Comparison of ENCODE assay signal across 9 mouse cellular contexts in the genomic region with DNA sequence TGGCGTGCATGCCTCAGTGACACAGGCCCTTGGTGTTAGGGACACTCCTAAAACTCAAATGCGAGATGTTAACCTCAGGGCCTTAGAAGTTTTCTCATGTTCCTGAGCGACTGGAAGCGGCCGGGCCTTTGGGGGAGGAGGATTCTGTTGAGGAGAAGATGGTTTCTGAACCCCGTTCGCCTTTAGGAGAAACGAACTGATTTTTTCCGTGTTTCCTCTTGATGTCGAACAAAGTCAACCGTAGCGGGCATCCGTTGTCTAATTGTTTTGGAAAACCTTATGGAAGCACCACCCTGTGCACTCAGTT. TPM values are rescaled to one million over a fixed set of nuclear protein-coding genes. Genes with fewer than 3 reads are reported as not detected.
DNase-seq lines count a peak whose midpoint lies in the region; ATAC-seq and TF ChIP-seq lines count a peak whose summit lies in the region.
"Had no signal": no experiment of that assay in that cellular context is flagged by ENCODE, and none has a peak within 500 bp of the region (broad histone marks: within the 10 kb centered on the region; RNA-seq: fewer than 3 reads in every experiment).

No protein-coding gene starts in this region.

- peak overlapping the region; percentile 75 for H3K4me2 ChIP-seq in kidney, embryonic 15.5 days
- H3K4me2 ChIP-seq in hindbrain, postnatal 0 days (ENCODE audit: low read depth, low read length), result peak overlapping the region; percentile 74
- peak overlapping the region; percentile 71 for H3K4me2 ChIP-seq in midbrain, embryonic 16.5 days (ENCODE audit: low read length)

- no peak for DNase-seq in kidney, adult 18-20 months
- no peak for DNase-seq in hindbrain, postnatal 0 days (ENCODE audit: low spot score)
- DNase-seq in frontal cortex, adult 2 months (ENCODE audit: extremely low spot score in 1 of 2, low spot score in 1 of 2), result no peak
- DNase-seq in frontal cortex, postnatal 14 days (ENCODE audit: low spot score in 2 of 2), result no peak
- no peak for DNase-seq in thymus, postnatal 4 days

- peak overlapping the region; percentile 99 for H3K4me3 ChIP-seq in kidney, embryonic 15.5 days (replicated peaks)
- H3K4me3 ChIP-seq in brown adipose tissue, adult 24 weeks (ENCODE audit: insufficient read depth, low read depth, low read length), result peak overlapping the region; percentile 96
- peak overlapping the region; percentile 95 for H3K4me3 ChIP-seq in hindbrain, postnatal 0 days (ENCODE audit: low read length)
- peak overlapping the region; percentile 97 for H3K4me3 ChIP-seq in midbrain, embryonic 16.5 days (ENCODE audit: low read depth, low read length)

- no peaks in the 10 kb centered on the region for H3K36me3 ChIP-seq in kidney, embryonic 15.5 days
- H3K36me3 ChIP-seq in hindbrain, postnatal 0 days (ENCODE audit: insufficient read depth, low read length), result no peaks in the 10 kb centered on the region
- no peaks in the 10 kb centered on the region for H3K36me3 ChIP-seq in midbrain, embryonic 16.5 days (ENCODE audit: control insufficient read depth, insufficient read depth, low read length)

- peak overlapping the region; percentile 94 for H3K27ac ChIP-seq in kidney, embryonic 15.5 days
- H3K27ac ChIP-seq in brown adipose tissue, adult 24 weeks (replicated peaks; ENCODE audit: low read depth, low read length), result peak overlapping the region; percentile 95
- peak overlapping the region; percentile 86 for H3K27ac ChIP-seq in hindbrain, postnatal 0 days
- H3K27ac ChIP-seq in midbrain, embryonic 16.5 days (ENCODE audit: low read length), result peak overlapping the region; percentile 92

- TF ChIP-seq CTCF in hindbrain, postnatal 0 days (IDR thresholded peaks at IDR 0.05; ENCODE audit: low read depth), result no peak

- peaks cover 2% of the 10 kb centered on the region; the same call in 1 of the 2 replicates for H3K27me3 ChIP-seq in kidney, embryonic 15.5 days
- no peaks in the 10 kb centered on the region for H3K27me3 ChIP-seq in hindbrain, postnatal 0 days (ENCODE audit: insufficient read depth, low read length)
- no peaks in the 10 kb centered on the region for H3K27me3 ChIP-seq in midbrain, embryonic 16.5 days (ENCODE audit: control insufficient read depth, insufficient read depth, low read depth, low read length)

- peak overlapping the region; percentile 86 for H3K9ac ChIP-seq in kidney, embryonic 15.5 days
- H3K9ac ChIP-seq in hindbrain, postnatal 0 days (replicated peaks; ENCODE audit: low read length), result peak overlapping the region; percentile 70
- H3K9ac ChIP-seq in midbrain, embryonic 16.5 days (ENCODE audit: low read depth, low read length), result peak overlapping the region; percentile 90

- no peak for ATAC-seq in kidney, embryonic 15.5 days (replicated peaks; ENCODE audit: low FRiP score)
- no peak for ATAC-seq in hindbrain, postnatal 0 days
- no peak for ATAC-seq in midbrain, embryonic 16.5 days

- WGBS in kidney, embryonic 15.5 days, result 1% methylated on average over 13 of the region's 13 CpGs
- 3% methylated on average over 13 of the region's 13 CpGs for WGBS in hindbrain, postnatal 0 days
- under 1% methylated on average over 13 of the region's 13 CpGs for WGBS in midbrain, embryonic 16.5 days

- H3K4me1 ChIP-seq in kidney, embryonic 15.5 days, result peaks cover 15% of the 10 kb centered on the region
- no peaks in the 10 kb centered on the region; the same call in 1 of the 2 replicates for H3K4me1 ChIP-seq in brown adipose tissue, adult 24 weeks (ENCODE audit: control insufficient read depth, insufficient read depth, insufficient read length, low read length)
- H3K4me1 ChIP-seq in hindbrain, postnatal 0 days (ENCODE audit: insufficient read depth, low read length), result peaks cover 5% of the 10 kb centered on the region
- peaks cover 16% of the 10 kb centered on the region for H3K4me1 ChIP-seq in midbrain, embryonic 16.5 days (ENCODE audit: control insufficient read depth, insufficient read depth, low read length)

- H3K9me3 ChIP-seq in kidney, embryonic 15.5 days (replicated peaks), result no peaks in the 10 kb centered on the region
- H3K9me3 ChIP-seq in hindbrain, postnatal 0 days (ENCODE audit: low read length), result no peaks in the 10 kb centered on the region
- H3K9me3 ChIP-seq in midbrain, embryonic 16.5 days (replicated peaks; ENCODE audit: control insufficient read depth, low read length, poor library complexity, severe bottlenecking), result no peaks in the 10 kb centered on the region

RNA-seq across cellular contexts. Expression of a gene that starts 1.1 kb away (rescaled TPM):
- polyA plus RNA-seq in kidney, embryonic 15.5 days (2015; fragmentation: Nextera tagmentation; extraction: Ambion mirVana), result 145 and 160 TPM in 2 replicates
- 41.1 and 66.3 TPM in 2 replicates for polyA plus RNA-seq in brown adipose tissue, adult 24 weeks (2012; ENCODE audit: insufficient read depth, insufficient read length, missing spikeins)
- 9.9 and 11.3 TPM in 2 replicates for total RNA-seq in hindbrain, postnatal 0 days (2014; rRNA removed)
- polyA plus RNA-seq in hindbrain, postnatal 0 days (2015; fragmentation: Nextera tagmentation; extraction: Ambion mirVana), result 125 and 139 TPM in 2 replicates
- polyA plus RNA-seq in midbrain, embryonic 16.5 days (2015; fragmentation: Nextera tagmentation; extraction: Ambion mirVana), result 135 and 147 TPM in 2 replicates
- 25.0 and 27.3 TPM in 2 replicates for polyA plus RNA-seq in frontal cortex, adult 2 months (2012; rRNA removed)

RNA-seq across cellular contexts. Expression of a gene that starts 10.2 kb away (rescaled TPM):
- 11.8 and 13.7 TPM in 2 replicates for polyA plus RNA-seq in kidney, embryonic 15.5 days (2015; fragmentation: Nextera tagmentation; extraction: Ambion mirVana)
- 24.0 and 34.9 TPM in 2 replicates for polyA plus RNA-seq in brown adipose tissue, adult 24 weeks (2012; ENCODE audit: insufficient read depth, insufficient read length, missing spikeins)
- 17.1 and 18.1 TPM in 2 replicates for total RNA-seq in hindbrain, postnatal 0 days (2014; rRNA removed)
- polyA plus RNA-seq in hindbrain, postnatal 0 days (2015; fragmentation: Nextera tagmentation; extraction: Ambion mirVana), result 10.8 and 12.3 TPM in 2 replicates
- polyA plus RNA-seq in midbrain, embryonic 16.5 days (2015; fragmentation: Nextera tagmentation; extraction: Ambion mirVana), result 18.0 and 18.2 TPM in 2 replicates
- polyA plus RNA-seq in frontal cortex, adult 2 months (2012; rRNA removed), result 14.7 and 15.1 TPM in 2 replicates

RNA-seq across cellular contexts. Expression of a gene that starts 53.6 kb away (rescaled TPM):
- 2.5 and 3.7 TPM in 2 replicates for polyA plus RNA-seq in kidney, embryonic 15.5 days (2015; fragmentation: Nextera tagmentation; extraction: Ambion mirVana)
- polyA plus RNA-seq in brown adipose tissue, adult 24 weeks (2012; ENCODE audit: insufficient read depth, insufficient read length, missing spikeins), result 6.1 and 12.2 TPM in 2 replicates
- 1.3 TPM in 1 of 2 replicates, not detected in the other for total RNA-seq in hindbrain, postnatal 0 days (2014; rRNA removed)
- 0.05 and 0.09 TPM in 2 replicates for polyA plus RNA-seq in hindbrain, postnatal 0 days (2015; fragmentation: Nextera tagmentation; extraction: Ambion mirVana)
- polyA plus RNA-seq in midbrain, embryonic 16.5 days (2015; fragmentation: Nextera tagmentation; extraction: Ambion mirVana), result 0.12 and 0.23 TPM in 2 replicates
- polyA plus RNA-seq in frontal cortex, adult 2 months (2012; rRNA removed), result 0.34 and 0.42 TPM in 2 replicates
- total RNA-seq: neutrophil, adult 5-6 weeks had no signal
